Mouse (Mus musculus) myocyte (in vitro differentiated cells): ENCODE measurements around the gene Crtc2. TPM values are rescaled to one million over a fixed set of nuclear protein-coding genes. Genes with fewer than 3 reads are reported as not detected.

ENCODE experiments used
- H3K27me3 ChIP-seq: one replicate; pipeline ENCODE4 v1.6.1; 2011; ENCODE audit not compliant: control insufficient read depth, insufficient read depth, insufficient read length
- H3K36me3 ChIP-seq: one replicate; pipeline ENCODE4 v1.6.1; 2011; ENCODE audit not compliant: control insufficient read depth, insufficient read depth
- H3K4me2 ChIP-seq: one replicate; pipeline ENCODE4 v1.6.1; 2011; ENCODE audit warnings: low read depth, control low read depth
- H3K4me3 ChIP-seq: one replicate; pipeline ENCODE4 v1.5.1; 2011; ENCODE audit warnings: mild to moderate bottlenecking, control low read depth, moderate library complexity
- H3K79me2 ChIP-seq: one replicate; pipeline ENCODE4 v1.6.1; 2011; ENCODE audit not compliant: control insufficient read depth, insufficient read depth
- H3ac ChIP-seq: one replicate; pipeline ENCODE4 v1.6.1; 2011; ENCODE audit not compliant: control insufficient read depth, insufficient read length
- CEBPB ChIP-seq: IDR thresholded peaks from 2 replicates; pipeline ENCODE4 v1.6.1; 2011; ENCODE audit warnings: mild to moderate bottlenecking, moderate library complexity; ENCODE audit not compliant: poor library complexity, insufficient read depth, severe bottlenecking
- E2F4 ChIP-seq: IDR thresholded peaks from one replicate; pipeline ENCODE4 v1.6.1; 2011; ENCODE audit warnings: mild to moderate bottlenecking, control low read depth, moderate library complexity; ENCODE audit not compliant: insufficient read depth
- MAX ChIP-seq: IDR thresholded peaks from one replicate; pipeline ENCODE4 v1.6.1; 2011; ENCODE audit warnings: low read depth, mild to moderate bottlenecking, control low read depth
- MYOD1 ChIP-seq, 3 experiments: IDR thresholded peaks; one replicate each; pipeline ENCODE4 v1.6.1; 2011; ENCODE audit warnings: control low read depth in 2 of 3, low read depth in 2 of 3, mild to moderate bottlenecking in 2 of 3, moderate library complexity in 1 of 3; ENCODE audit not compliant: insufficient read length in 2 of 3, control insufficient read depth in 1 of 3
- MYOG ChIP-seq, 3 experiments: IDR thresholded peaks; one replicate each; pipeline ENCODE4 v1.6.1; 2011; ENCODE audit warnings: control low read depth in 2 of 3, low read depth in 2 of 3, mild to moderate bottlenecking in 2 of 3; ENCODE audit not compliant: insufficient read length in 2 of 3, control insufficient read depth in 1 of 3, insufficient read depth in 1 of 3
- POLR2A ChIP-seq: IDR thresholded peaks from one replicate; pipeline ENCODE4 v1.6.1; 2011; ENCODE audit warnings: low read depth, mild to moderate bottlenecking, control low read depth, moderate library complexity; ENCODE audit not compliant: insufficient read length
- POLR2AphosphoS2 ChIP-seq: IDR thresholded peaks from one replicate; pipeline ENCODE4 v1.6.1; 2011; ENCODE audit warnings: low read depth, control low read depth; ENCODE audit not compliant: insufficient read length
- REST ChIP-seq: IDR thresholded peaks from one replicate; pipeline ENCODE4 v1.6.1; 2011; ENCODE audit warnings: mild to moderate bottlenecking, control low read depth, moderate library complexity; ENCODE audit not compliant: insufficient read depth, insufficient read length
- SRF ChIP-seq: IDR thresholded peaks from one replicate; pipeline ENCODE4 v1.6.1; 2011; ENCODE audit warnings: low read depth; ENCODE audit not compliant: control insufficient read depth, insufficient read length
- TCF12 ChIP-seq: IDR thresholded peaks from one replicate; pipeline ENCODE4 v1.6.1; 2011; ENCODE audit warnings: mild to moderate bottlenecking, control low read depth; ENCODE audit not compliant: poor library complexity, insufficient read depth, severe bottlenecking
- TCF3 ChIP-seq: IDR thresholded peaks from one replicate; pipeline ENCODE4 v1.6.1; 2011; ENCODE audit warnings: low read depth, control low read depth; ENCODE audit not compliant: insufficient read length
- USF1 ChIP-seq: IDR thresholded peaks from one replicate; pipeline ENCODE4 v1.6.1; 2011; ENCODE audit warnings: low read depth, mild to moderate bottlenecking, control low read depth, moderate library complexity
- polyA plus RNA-seq: library from polyadenylated mRNA; unstranded; fragments of >200 nt; fragmentation: generic; extraction: Trizol; gene quantifications from one replicate; pipeline ENCODE4 v1.2.1, GENCODE M21; 2012; ENCODE audit warnings: missing spikeins

The Crtc2 gene
- polyA plus RNA-seq, 1 experiment, result 19.9 TPM

DNA sequence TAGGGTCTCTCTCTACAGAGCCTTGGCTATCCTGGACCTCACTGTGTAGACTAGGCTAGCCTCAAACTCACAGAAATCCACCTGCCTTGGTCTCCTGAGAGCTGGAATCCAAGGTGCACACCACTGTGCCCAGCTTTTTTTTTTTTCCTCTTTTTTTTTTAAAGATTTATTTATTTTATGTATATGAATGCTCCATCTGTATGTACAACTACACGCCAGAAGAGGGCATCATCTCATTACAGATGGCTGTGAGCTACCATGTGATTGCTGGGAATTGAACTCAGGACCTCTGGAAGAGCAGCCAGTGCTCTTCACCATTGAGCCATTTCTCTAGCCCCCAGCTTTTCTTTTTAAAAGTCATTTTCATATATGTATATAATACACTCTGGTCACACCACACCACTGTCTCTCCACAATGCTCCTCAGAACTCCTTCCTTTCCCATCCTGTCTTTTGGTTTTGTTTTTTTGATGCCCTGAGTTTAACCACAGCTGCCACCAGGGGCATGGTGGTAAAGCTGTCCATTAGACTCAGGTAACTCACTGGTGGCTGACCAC is 38.1 kb upstream of the Crtc2 start:
- no peak overlapping the region for H3K4me2 ChIP-seq
- no peak overlapping the region for H3ac ChIP-seq
- no peaks in the 10 kb centered on the region for H3K27me3 ChIP-seq
- peaks cover 25% of the 10 kb centered on the region for H3K79me2 ChIP-seq
- no peak for TF ChIP-seq MYOG (IDR thresholded peaks at IDR 0.05; ENCODE audit: control insufficient read depth in 1 of 3, insufficient read depth in 1 of 3, insufficient read length in 2 of 3, low read depth in 2 of 3)
- TF ChIP-seq USF1, result peak; percentile 1
- no peak overlapping the region for H3K4me3 ChIP-seq
- H3K36me3 ChIP-seq, result peaks cover 17% of the 10 kb centered on the region

DNA sequence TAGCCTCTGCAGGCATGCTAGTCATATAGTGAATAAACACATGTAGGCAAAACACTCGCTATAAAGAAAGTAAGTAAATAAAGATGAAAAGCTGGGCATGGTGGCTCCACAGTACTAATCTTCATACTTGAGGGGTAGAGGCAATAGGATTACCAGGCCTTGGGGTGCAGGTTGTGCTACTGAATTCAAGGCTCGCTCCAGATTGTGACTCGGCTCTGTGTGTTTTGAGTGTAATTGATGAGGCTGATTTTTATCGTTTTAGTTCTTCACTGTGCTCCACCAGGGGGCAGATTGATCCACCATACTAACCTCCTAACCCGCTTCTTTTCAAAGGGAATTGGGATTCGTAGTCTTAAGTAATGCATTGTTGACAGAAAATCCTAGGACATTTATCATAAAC is 33.9 kb upstream of the Crtc2 start:
- Histone ChIP-seq H3K4me3 (peak overlapping the region; percentile 28), H3ac (no peak overlapping the region), H3K79me2 (no peaks in the 10 kb centered on the region), H3K4me2 (peak overlapping the region; percentile 91), H3K27me3 (no peaks in the 10 kb centered on the region), H3K36me3 (no peaks in the 10 kb centered on the region)
- TF ChIP-seq POLR2A (no peak), MAX (no peak), TCF12 (no peak), POLR2AphosphoS2 (no peak), REST (no peak), CEBPB (no peak), USF1 (no peak), TCF3 (no peak), E2F4 (no peak), MYOD1 (IDR thresholded peaks at IDR 0.05; ENCODE audit: control insufficient read depth in 1 of 3, insufficient read length in 2 of 3, low read depth in 2 of 3) (no peak), MYOG (IDR thresholded peaks at IDR 0.05; ENCODE audit: control insufficient read depth in 1 of 3, insufficient read depth in 1 of 3, insufficient read length in 2 of 3, low read depth in 2 of 3) (no peak), SRF (no peak)

- H3ac ChIP-seq, result no peak overlapping the region
- H3K4me2 ChIP-seq, result peak overlapping the region; percentile 91
- peak overlapping the region; percentile 28 for H3K4me3 ChIP-seq
- H3K36me3 ChIP-seq, result no peaks in the 10 kb centered on the region
- H3K79me2 ChIP-seq, result no peaks in the 10 kb centered on the region
- TF ChIP-seq POLR2A (peak; percentile 78), POLR2AphosphoS2 (peak; percentile 51), REST (no peak), MAX (no peak)
- no peaks in the 10 kb centered on the region for H3K27me3 ChIP-seq
Measured at GRCm38 (mm10) chr3:90220531-90220951, 33.4 kb upstream of the Crtc2 start.

DNA sequence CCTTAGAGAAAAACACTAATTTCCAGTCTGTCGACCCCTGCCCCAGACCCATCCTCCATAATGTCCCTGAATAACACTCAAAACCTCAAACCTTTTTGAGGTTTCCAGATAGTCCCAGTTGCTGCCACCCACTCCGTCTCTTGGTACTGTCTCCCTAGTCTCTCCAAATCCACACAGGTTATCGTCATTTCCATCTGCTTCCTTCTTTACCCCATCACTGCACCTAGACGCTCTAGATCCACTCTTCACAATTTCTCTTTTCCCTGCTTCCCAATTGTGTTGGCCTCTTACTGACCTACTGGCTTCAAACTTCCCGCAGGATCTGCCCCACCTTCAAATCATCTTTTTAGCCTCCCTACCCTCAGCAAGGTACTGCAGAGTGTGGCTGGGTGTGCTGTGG is 32.8 kb upstream of the Crtc2 start:
- Histone ChIP-seq H3K27me3 (no peaks in the 10 kb centered on the region), H3K79me2 (no peaks in the 10 kb centered on the region), H3K4me2 (peak overlapping the region; percentile 91), H3K36me3 (no peaks in the 10 kb centered on the region), H3ac (no peak overlapping the region), H3K4me3 (peak overlapping the region; percentile 28)
- TF ChIP-seq POLR2A (no peak), SRF (no peak), MYOG (IDR thresholded peaks at IDR 0.05; ENCODE audit: control insufficient read depth in 1 of 3, insufficient read depth in 1 of 3, insufficient read length in 2 of 3, low read depth in 2 of 3) (no peak), REST (no peak), USF1 (no peak), MAX (no peak), CEBPB (no peak), TCF12 (no peak), TCF3 (no peak), E2F4 (no peak), MYOD1 (IDR thresholded peaks at IDR 0.05; ENCODE audit: control insufficient read depth in 1 of 3, insufficient read length in 2 of 3, low read depth in 2 of 3) (no peak), POLR2AphosphoS2 (no peak)

DNA sequence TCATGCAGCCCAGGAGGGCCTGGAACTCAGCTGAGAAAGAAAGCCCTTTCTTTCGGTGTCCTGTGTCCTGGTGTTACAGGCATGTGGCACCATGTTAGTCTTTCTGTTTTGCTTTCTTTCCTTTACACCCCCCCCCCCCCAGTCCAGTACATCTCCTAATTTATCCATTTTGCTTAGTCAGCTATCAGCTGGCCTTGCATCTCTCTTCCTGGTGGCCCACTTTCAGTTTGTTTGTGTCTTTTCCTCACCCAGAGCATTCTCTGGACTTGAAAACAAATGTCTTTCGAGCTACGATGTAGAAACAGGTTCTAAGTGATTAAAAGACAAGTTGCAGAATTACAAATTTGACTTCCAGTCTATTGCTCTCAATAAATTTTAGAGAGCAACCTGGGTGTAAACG is 31.5 kb upstream of the Crtc2 start:
- H3K79me2 ChIP-seq, result no peaks in the 10 kb centered on the region
- H3K36me3 ChIP-seq, result no peaks in the 10 kb centered on the region
- no peak overlapping the region for H3ac ChIP-seq
- TF ChIP-seq MYOD1 (IDR thresholded peaks at IDR 0.05; ENCODE audit: control insufficient read depth in 1 of 3, insufficient read length in 2 of 3, low read depth in 2 of 3) (no peak), MAX (no peak), REST (no peak), POLR2A (no peak), E2F4 (no peak), SRF (no peak), POLR2AphosphoS2 (no peak), USF1 (no peak), CEBPB (no peak), MYOG (IDR thresholded peaks at IDR 0.05; ENCODE audit: control insufficient read depth in 1 of 3, insufficient read depth in 1 of 3, insufficient read length in 2 of 3, low read depth in 2 of 3) (no peak)
- no peak overlapping the region for H3K4me2 ChIP-seq
- H3K4me3 ChIP-seq, result no peak overlapping the region
- no peaks in the 10 kb centered on the region for H3K27me3 ChIP-seq
